Mouse (Mus musculus) embryo, embryonic 10 days (tissue): ENCODE measurements at regions not wholly inside any gene's neighbourhood (a gene's known extent, or its start where the extent isn't known, plus 50 kb on each side); places are given as distances from the start of the nearest gene placed in this dataset.

Experiments used
- DNase-seq: peaks from one replicate; pipeline ENCODE4 v3.0.0-alpha.2; 2015; ENCODE audit warnings: low spot score

GRCm38 (mm10) chr9:84923966-84924365 is 388.6 kb upstream of the Gm11114 start:
- DNase-seq, result no peak

GRCm38 (mm10) chr9:84936291-84937055 is 376.1 kb upstream of the Gm11114 start:
- DNase-seq, result no peak

DNA sequence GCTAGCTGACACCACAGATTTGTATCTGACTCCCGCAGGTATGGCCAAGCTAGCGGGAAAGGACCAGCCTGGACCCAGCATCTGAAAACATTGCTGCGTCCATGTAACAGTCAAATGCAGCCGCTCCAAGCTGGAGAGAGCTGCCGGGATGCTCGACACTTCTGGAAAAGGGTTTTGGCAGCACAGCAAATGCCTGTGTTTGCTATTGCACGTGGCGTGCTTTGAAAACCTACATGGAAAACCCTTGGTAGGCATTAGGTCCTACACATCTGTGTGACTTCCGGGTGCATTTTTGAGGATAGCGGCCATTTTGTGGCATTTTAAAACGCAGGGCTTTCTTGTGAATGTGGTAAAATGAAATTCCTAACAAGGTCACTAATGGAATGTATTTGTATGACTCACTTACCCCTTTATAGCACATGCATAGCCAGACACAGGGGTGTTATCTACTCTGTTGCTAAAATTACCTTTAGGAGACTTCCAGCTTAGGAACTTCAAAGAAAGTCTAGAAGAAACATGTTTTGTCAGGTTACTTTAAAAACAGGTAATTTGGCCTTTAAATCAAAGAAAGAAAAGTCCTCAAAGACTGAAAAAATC is 345.9 kb upstream of the Gm11114 start:
- no peak for DNase-seq

GRCm38 (mm10) chr9:84969975-84970608 is 342.5 kb upstream of the Gm11114 start:
- DNase-seq, result no peak

GRCm38 (mm10) chr9:84977470-84977869 is 335.1 kb upstream of the Gm11114 start:
- DNase-seq, result no peak

DNA sequence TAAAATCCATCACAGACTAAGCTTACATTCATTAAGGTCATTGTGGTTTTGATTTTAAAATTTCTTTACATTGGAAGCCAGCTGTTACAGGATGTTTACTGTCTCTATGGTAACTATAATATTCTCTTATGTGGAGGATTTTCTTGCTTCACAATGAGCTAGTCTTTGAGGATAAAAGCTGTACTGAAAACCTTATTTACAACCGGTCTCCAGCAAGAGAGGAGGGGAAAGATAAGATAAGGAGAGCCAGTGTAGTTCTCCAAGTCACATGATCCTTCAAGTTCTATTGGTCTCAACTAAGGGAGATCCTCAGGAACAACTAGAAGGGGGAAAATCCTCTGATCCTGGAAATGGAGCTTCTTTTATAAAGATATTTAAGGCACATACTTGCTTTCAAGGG is 309.2 kb upstream of the Gm11114 start:
- DNase-seq, result no peak

- DNase-seq, result no peak
Measured at GRCm38 (mm10) chr9:85011361-85011760, 301.2 kb upstream of the Gm11114 start.

- no peak for DNase-seq
Measured at GRCm38 (mm10) chr9:85048112-85048978, 264.2 kb upstream of the Gm11114 start.

DNA sequence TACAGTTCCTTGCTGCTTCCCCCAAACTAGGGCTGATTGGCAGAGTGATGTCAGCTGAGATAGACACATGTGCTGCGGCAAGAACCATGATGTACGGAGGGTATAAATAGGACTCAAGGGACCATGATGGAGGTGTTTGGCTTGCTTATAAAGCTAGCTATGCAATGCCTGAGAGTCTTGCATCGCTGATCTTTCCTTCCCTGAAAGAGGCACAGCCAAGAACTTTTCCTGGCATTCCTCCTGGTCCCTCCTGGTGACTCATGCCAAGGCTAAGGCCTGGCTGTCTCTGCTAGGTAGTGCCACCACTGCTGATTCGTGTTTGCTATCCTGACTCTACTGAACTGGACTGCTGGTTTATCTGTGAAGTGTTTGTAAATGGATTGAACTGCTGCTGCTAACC is 260.0 kb upstream of the Gm11114 start:
- no peak for DNase-seq

GRCm38 (mm10) chr9:85079975-85080374 is 232.6 kb upstream of the Gm11114 start:
- no peak for DNase-seq

DNA sequence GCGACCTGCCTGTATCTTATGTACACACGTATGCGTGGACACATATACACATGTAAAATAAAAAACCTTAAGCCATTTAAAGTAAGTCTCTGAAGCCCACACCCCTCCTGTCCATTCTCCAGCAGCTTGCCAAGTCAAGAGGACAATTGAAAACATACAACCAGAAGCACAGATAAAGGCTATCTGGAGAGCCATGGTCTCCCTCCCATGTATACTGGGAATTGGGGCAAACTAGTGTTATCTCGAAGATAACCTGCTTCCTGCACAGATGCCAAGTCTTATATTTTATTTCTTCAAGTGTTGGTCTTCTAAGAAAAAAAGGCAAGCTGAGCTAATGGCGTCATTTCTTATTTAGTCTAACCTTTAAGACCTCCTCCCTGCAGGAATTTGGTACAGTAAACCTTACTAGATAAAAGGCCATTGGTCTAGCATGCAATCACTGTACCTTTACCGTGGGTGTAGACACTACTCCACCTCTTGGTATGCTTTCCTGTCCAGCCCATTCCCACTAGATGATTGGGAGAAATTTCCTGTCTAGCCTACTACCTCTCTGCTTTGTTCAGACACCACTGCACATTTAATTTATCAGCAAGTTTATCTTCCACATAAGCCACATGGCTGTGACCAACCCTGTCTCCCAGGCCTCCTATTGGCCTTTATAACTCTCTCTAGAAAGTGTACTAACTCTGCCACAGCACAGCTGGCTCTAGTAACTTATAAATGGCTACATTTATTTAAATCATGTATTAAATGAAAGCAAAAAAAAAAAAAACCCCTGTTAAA is 223.8 kb upstream of the Gm11114 start:
- no peak for DNase-seq

DNA sequence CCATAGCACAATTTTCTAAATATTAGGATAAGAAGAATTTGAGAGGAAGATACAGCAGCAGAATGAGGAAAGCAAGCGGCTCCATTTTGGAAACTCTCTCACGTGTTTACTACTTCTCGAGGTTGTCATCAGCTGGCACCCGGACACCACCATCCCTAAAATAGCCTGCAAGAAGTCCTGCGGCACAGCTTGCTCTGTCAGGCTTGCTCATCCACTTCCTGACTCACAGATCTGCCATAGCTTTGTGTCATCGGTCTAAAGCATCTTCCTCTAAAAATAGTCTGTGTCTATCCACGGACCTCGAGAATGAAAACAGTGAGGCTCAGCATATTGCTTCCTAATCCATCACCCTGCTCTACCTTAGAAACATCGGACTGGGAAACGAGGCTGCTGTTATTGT is 222.3 kb upstream of the Gm11114 start:
- no peak for DNase-seq

DNA sequence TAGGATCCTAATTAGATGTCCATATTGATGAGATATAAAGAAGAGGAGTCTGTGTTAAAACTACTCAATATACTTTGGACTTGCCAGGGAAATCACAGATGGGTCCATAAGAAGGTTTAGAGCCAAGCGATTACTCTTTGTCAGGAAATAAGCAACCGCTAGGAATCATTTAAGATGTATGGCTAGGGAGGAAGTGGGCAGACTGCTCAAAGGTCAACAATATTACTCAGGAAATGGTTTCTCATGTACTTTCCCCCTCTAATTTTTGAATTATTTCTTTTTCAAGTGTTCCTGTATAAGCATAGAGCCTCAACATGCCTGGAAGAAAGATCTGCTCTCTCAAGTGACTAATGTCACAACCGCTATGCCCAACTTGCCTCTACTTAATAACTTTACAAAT is 217.3 kb upstream of the Gm11114 start:
- no peak for DNase-seq

GRCm38 (mm10) chr9:85096520-85096919 is 216.1 kb upstream of the Gm11114 start:
- no peak for DNase-seq

- no peak for DNase-seq
Measured at GRCm38 (mm10) chr9:85112928-85113327, 199.6 kb upstream of the Gm11114 start.

- DNase-seq, result no peak
Measured at GRCm38 (mm10) chr9:85114234-85114633, 198.3 kb upstream of the Gm11114 start.

- no peak for DNase-seq
Measured at GRCm38 (mm10) chr9:85120061-85120460, 192.5 kb upstream of the Gm11114 start.

GRCm38 (mm10) chr9:85121059-85121458 is 191.5 kb upstream of the Gm11114 start:
- DNase-seq, result no peak

- DNase-seq, result no peak
Measured at GRCm38 (mm10) chr9:85123706-85124105, 188.9 kb upstream of the Gm11114 start.

GRCm38 (mm10) chr9:85125775-85126174 is 186.8 kb upstream of the Gm11114 start:
- DNase-seq, result no peak

- DNase-seq, result no peak
Measured at GRCm38 (mm10) chr9:85126541-85126940, 186.0 kb upstream of the Gm11114 start.

GRCm38 (mm10) chr9:85127107-85127506 is 185.5 kb upstream of the Gm11114 start:
- no peak for DNase-seq
